Mouse (Mus musculus): ENCODE measurements at regions not wholly inside any gene's neighbourhood (a gene's known extent, or its start where the extent isn't known, plus 50 kb on each side); places are given as distances from the start of the nearest gene placed in this dataset.

DNA sequence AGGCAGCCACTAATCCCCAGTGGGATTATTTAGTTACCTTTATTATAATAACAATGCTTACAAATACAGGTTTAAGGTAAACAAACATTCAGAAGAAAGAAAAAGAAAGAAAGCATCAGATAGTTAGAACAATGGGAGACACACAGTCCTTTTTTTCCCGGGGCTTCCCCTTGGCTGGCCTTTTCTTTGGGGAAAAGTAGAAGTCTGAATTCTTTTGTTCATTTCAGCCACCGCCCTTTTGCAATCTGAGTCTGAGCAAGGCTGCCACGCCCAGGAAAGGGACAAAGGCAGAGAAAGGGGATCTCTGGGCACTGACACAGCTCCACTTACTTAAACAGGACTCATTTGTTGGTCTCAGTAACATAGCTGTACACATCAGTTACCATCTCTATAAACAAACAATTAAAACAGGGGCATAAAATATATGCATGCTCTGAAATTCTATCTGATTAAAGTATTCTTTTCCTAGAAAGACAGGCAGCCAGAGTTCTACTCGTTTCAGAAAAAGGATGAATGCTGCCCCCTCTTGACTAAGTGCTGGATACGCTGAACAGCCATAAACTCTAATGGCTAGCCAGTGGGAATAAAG lies 93.5 kb upstream of the Zbtb20 start:
- no peak; the same call in 1 of the 2 replicates for TF ChIP-seq CTCF (IDR thresholded peaks at IDR 0.05; ENCODE audit: borderline replicate concordance, insufficient read depth, low read depth, low read length)
- TF ChIP-seq POLR2A (IDR thresholded peaks at IDR 0.05; ENCODE audit: borderline replicate concordance, insufficient read depth, low read length): no peak

Measured in cerebellum, adult 2 months (tissue).